Mouse (Mus musculus): ENCODE measurements around the gene Isg20l2.
A peak's percentile ranks its signal among the peaks of the same experiment; 100 is the strongest.
"Not testable (repeated sequence)": the region's sequence is repeated elsewhere in the genome, so short reads cannot be mapped to it uniquely, and the experiment has no call there.

Isg20l2 gene

GRCm38 (mm10) chr3:87930078-87930795 is at the start of gene Isg20l2, which contains the start of gene Rrnad1:
Isg20l2 (plus strand) TSS chr3:87930314.
Rrnad1 (minus strand) TSS chr3:87930717.
- peak; percentile 98 for DNase-seq

GRCm38 (mm10) chr3:87884291-87884690 is 45.8 kb upstream of the Isg20l2 start:
- no peak for DNase-seq

- peak; percentile 39 for DNase-seq
Observed at GRCm38 (mm10) chr3:87884708-87885251, 45.3 kb upstream of the Isg20l2 start.

GRCm38 (mm10) chr3:87885281-87886003 is 44.7 kb upstream of the Isg20l2 start, which contains the start of gene Prcc:
Prcc (minus strand) TSS chr3:87885608.
- DNase-seq: peak; percentile 98

GRCm38 (mm10) chr3:87886004-87886365 is 44.1 kb upstream of the Isg20l2 start:
- no peak for DNase-seq

GRCm38 (mm10) chr3:87886416-87886815 is 43.7 kb upstream of the Isg20l2 start:
- DNase-seq: no peak

GRCm38 (mm10) chr3:87887400-87887799 is 42.7 kb upstream of the Isg20l2 start:
- DNase-seq: not testable (repeated sequence)

GRCm38 (mm10) chr3:87891481-87891880 is 38.6 kb upstream of the Isg20l2 start:
- no peak for DNase-seq

GRCm38 (mm10) chr3:87893367-87893905 is 36.7 kb upstream of the Isg20l2 start:
- DNase-seq: no peak

- DNase-seq: no peak
Observed at GRCm38 (mm10) chr3:87899266-87899665, 30.8 kb upstream of the Isg20l2 start.

- no peak for DNase-seq
Observed at GRCm38 (mm10) chr3:87899776-87900175, 30.3 kb upstream of the Isg20l2 start.

- no peak for DNase-seq
Observed at GRCm38 (mm10) chr3:87901036-87901624, 29.0 kb upstream of the Isg20l2 start.

- not testable (repeated sequence) for DNase-seq
Observed at GRCm38 (mm10) chr3:87901959-87902358, 28.2 kb upstream of the Isg20l2 start.

GRCm38 (mm10) chr3:87903821-87904220 is 26.3 kb upstream of the Isg20l2 start:
- no peak for DNase-seq

- peak; percentile 95 for DNase-seq
Observed at GRCm38 (mm10) chr3:87905880-87906485, 24.1 kb upstream of the Isg20l2 start, which contains the start of gene Hdgf. Hdgf (plus strand) TSS chr3:87906321.

GRCm38 (mm10) chr3:87906601-87906980 is 23.5 kb upstream of the Isg20l2 start:
- DNase-seq: peak; percentile 53

- peak; percentile 36 for DNase-seq
Observed at GRCm38 (mm10) chr3:87906981-87907857, 22.9 kb upstream of the Isg20l2 start.

- DNase-seq: no peak
Observed at GRCm38 (mm10) chr3:87907906-87908305, 22.2 kb upstream of the Isg20l2 start.

- DNase-seq: no peak
Observed at GRCm38 (mm10) chr3:87909381-87909780, 20.7 kb upstream of the Isg20l2 start.

GRCm38 (mm10) chr3:87909874-87910273 is 20.2 kb upstream of the Isg20l2 start:
- no peak for DNase-seq

- peak; percentile 40 for DNase-seq
Observed at GRCm38 (mm10) chr3:87910573-87911141, 19.5 kb upstream of the Isg20l2 start.
